Mouse (Mus musculus) heart, postnatal 0 days (tissue): ENCODE data around the gene Pfkfb3.

Source experiments
- CTCF ChIP-seq: IDR thresholded peaks from 2 replicates; pipeline ENCODE4 v1.5.1; 2016; ENCODE audit warnings: antibody characterized with exemption, control low read depth, low read depth
- EP300 ChIP-seq: IDR thresholded peaks from 2 replicates; pipeline ENCODE4 v1.6.1; 2016; ENCODE audit warnings: antibody characterized with exemption, low read depth

- TF ChIP-seq CTCF (no peak), EP300 (no peak)
Observed at GRCm38 (mm10) chr2:11441864-11442263, 112.0 kb downstream of the Pfkfb3 start.
